Mouse (Mus musculus) gastrocnemius, postnatal 4 days (tissue): ENCODE measurements at regions not wholly inside any gene's neighbourhood (a gene's known extent, or its start where the extent isn't known, plus 50 kb on each side); places are given as distances from the start of the nearest gene placed in this dataset.

Source experiments
- DNase-seq, 2 experiments: peaks; one replicate each; pipeline ENCODE4 v3.0.0; 2021 to 2022; ENCODE audit warnings: low spot score in 2 of 2, mixed read lengths in 2 of 2

DNA sequence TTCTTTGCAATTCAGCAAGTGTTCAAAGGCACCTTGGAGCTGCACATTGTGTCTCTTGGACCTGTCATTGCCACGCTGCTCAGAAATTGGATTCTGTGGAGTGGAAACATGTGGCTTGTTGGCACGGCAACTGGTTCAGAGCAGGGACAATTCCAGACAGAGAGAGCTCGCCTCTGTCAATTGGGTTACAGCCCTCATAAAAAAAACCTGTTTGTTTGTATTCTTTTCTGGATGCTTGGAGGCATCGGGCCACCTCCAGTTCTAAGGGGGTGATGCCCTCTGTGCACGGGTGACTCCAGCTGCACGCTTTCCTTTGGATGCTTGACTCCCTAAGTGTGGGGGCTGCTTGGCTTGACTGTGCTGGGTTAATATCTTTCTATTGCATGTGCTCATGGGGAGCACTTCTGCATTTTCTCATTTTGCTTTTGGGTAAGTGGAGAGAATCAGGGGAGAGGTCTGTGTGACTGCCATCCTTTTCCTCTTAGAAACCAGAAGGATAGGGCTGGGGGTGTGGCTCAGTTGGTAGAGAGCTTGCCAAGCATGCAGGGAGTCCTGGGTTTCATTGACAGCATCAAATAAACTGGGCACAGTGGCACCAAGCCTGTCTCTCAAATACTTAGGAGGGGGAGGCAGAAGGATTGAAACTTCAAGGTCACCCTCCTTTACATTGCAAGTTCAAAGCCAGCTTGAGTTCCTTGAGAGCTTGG, 130.6 kb upstream of the Auts2 start:
- DNase-seq = no peak

DNA sequence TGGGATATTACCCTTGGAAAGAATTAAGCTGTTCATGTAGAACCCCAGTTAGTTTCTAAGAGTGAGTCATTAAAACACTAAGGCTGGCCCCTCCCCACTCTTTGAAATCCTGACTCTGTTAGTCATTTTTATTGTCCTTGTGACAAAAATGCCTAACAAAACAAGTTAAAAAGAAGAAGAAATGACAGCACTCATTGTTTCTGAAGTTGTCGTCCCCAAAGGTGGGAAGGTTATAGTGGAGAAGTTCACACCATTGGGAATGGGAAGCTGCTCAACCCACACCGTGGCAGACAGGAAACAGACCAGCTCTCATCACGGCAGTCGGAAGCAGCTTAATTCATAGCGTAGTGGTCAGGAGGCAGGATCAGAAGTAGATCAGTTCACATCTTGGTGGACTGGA, 128.4 kb upstream of the Auts2 start:
- DNase-seq = no peak

DNA sequence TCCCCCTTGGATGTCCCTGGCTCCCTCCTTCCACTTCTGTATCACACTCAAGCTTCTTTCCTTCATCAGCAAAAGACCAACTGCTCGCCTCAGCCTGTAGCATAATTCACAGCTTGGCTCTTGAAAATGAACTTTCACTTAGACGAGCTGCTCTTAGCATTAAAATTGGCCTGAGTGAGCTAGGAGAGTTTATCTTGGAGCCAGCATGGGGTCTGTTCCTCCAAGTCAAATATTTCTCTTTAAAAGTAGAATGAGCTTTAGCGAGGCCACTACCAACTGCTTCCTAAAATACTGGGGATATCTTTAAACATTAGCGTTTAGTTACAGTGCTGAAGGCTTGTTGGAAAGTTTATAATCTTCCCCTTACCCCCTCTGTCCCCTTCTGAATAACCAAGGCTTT, 124.2 kb upstream of the Auts2 start:
- no peak for DNase-seq

DNA sequence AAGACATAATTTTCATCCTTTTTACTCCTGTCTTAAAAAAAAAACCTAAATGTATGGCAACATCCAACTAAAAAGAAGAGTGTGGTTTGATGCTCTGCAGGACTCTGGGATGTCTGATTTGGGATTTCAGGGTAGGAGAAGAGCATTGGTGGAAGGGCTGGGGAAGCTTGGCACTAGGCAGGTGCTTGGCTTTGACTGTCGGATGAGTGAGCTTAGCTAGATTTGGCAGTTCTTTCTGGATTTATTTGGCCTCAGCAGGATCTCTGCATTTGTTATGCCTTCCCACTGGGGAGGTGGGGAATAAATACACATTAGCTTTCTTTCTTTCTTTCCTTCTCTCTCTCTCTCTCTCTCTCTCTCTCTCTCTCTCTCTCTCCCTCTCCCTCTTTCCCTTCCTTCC, 118.1 kb upstream of the Auts2 start:
- no peak for DNase-seq

DNA sequence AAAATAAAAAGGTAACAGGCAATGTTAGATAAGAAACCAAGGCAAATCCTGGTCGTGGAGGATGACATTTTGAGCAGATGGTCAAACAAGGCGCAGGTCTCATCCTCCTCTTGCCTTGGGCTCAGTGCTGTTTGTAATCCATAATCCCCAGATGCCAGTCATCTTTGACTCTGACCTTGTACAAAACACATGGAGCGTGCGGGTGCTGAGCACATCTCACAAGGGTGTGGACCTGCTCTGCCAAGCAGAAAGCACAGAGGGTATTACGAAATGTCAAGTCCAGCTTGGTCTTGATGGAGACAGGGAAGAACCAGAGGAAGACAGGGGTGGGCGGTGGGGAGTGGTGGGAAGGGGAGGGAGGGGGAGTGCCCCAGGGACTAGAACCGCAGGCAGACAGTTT, 116.9 kb upstream of the Auts2 start:
- no peak for DNase-seq

DNA sequence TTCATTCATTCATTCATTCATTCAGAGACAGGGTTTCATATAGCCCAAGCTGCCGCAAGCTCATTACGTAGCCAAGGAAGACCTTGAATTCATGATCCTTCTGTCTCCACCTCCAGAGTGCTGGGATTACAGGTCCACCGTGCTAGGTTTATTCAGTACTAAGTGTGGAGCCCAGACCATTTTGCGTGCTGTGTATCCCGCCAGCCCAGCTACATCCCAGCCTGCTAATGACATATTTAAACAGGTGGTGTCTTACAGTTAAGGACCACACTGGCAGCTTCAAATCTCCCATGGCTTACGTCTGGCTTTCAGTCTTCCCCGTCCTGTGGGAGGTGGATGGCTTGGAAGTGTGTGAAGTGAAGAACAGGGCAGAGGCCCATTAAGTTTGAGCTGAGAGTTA, 111.2 kb upstream of the Auts2 start:
- no peak for DNase-seq

DNA sequence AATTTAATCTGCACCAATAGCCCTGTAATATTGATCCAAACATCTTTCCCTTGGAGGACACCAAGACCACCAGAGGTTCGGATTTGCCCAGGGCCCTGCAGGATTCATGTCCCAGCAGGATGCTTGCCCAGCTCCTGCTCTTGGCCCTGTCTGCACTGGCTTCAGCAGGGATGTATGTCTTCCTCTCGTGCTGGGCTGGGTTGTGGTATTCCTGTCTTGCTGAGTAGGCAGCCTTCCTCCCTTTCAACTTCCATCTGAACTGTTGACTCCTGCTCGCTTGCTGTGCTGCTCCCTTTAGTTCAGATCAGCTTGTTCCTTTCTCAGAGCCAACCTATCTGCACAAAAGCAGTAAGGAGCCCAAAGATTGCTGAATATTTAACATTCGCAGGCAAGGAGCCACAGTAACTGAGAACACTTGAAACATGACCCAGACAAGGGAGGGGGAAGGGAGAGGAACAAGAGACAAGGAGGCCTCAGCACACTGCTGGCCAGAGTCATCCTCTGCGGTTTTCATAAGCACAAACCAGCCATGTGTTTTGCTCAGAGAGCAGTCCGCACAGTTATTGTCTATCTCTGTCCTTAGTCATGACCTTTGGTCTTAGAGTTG, 110.7 kb upstream of the Auts2 start:
- peak in 1 of 2 experiments; percentile 17 for DNase-seq

DNA sequence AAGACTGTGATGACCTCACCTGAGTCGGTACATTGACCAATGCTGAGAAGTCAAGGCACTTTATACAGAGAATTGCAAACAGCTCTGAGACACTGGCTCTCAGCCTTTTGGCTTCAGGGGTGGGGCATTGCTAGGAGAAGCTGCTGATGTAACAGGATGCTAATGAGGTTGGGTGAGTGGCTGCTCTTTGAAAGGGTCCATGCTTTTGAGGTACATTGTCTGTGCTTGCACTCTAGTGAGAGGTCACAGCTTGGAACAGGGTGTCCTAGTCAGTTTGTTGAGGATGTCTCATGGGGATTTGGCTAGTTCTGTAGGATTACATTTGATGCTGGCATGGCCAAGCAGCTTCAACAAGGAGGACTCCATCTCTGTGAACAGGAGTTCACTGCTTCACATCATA, 109.1 kb upstream of the Auts2 start:
- DNase-seq = no peak

DNA sequence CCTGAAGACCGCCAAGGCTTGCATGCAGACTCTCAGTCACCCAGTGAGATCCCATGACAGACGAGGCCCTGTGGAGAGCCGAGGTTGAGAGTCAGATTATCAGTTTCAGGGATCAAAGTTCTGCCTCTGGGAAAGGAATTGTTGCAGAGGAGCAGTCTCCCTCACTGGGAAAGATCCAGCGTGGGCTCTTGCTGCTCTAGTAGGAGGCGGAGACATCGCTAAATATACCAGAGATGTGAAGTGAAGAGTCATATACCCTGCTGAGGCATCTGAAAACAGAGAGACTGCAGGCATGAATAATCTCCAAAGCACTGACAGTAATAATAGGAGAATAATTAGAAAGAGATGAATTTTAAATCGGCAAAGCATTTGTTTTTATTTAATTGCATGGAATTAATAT, 106.6 kb upstream of the Auts2 start:
- DNase-seq = no peak

DNA sequence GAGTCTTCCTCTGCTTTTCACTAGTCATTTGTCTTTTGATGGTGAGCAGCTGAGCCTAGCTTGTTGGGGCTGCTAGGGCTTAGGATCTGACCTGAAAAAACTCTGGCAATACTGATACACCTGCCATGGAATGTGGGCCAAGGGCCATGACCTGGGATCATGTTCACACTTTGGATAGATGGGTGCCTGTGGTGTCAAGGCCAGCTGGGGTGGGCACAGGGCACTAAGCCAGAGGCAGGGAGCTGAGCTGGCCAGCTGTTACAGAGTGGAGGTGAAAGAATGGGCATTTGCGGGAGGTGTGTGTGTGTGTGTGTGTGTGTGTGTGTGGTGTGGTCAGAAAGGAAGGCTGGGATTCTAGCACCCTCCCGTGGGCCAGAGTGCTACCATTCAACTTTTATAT, 105.6 kb upstream of the Auts2 start:
- peak in 1 of 2 experiments; percentile 18 for DNase-seq

DNA sequence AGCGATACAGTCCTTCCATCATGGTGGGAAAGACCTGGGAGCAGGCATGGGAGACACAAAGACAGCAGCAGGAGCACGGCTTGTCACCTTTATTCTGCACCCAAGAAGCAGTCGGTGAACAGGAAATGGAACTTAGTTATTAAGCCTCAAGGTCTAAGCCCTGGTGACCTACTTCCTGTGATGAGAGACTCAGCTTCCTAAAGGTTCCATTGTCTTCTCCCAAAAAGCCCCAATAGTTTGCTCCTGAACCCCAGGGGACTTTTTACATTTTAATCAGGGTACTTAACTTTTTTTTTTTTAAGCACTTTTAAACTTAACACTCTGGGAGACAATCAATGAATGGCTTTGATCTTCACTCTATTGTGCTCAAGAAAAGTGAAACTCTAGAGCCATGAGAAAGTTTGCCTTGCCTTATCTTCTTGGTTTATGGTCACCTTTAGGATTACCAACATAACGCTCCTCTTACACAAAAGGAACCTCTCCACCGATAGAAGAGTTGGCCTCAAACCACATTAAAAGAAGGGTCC, 101.6 kb upstream of the Auts2 start:
- DNase-seq = no peak

DNA sequence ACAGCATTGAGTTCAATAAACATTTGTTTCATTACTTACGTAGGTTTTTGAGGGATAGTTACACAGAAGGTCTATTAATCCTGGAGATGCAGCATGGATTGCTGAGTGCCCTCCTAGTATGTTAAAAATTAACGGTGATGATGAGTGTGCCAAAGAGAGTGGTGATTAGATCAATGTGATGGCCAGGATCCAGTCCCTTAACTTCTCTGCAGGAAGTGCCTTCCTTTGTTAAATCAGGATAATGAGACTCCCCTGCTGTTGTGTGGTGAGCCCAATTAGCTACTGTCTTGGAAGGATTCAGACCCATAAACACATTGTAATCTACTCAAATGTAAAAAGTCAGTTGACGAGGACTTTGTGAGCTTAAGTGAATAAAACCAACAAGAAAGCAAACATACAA, 100.1 kb upstream of the Auts2 start:
- no peak for DNase-seq

DNA sequence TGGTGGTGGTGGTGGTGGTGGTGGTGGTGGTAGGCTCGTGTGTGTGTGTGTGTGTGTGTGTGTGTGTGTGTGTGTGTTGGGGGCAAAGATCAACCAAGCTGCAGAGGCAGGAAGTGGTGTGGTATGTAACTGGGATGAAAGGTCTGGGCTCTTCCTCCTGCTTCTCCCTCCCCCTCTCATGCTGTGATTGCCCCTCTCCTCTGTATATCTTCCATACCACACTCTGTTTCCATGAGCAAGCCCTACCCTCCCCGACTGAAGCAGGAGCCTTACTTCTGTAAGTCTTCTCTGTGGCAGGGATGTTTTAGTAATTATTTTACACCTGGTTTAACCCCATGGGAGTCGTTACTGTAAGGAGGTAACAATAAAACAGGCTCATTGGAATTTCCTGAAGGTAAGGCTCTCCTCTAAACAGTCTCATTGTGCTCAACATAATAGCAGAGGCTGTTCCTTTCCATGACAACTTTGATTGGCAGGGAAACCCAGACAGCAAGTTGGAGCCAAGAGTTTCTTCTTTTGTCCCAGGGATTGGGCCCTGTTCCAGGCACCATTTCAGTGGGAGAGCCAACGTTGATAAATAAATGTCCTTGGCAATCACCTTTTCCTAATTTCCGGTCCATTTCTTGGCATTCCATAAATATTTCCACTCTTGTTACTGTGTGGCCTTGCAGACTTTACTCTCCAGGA, 90.2 kb upstream of the Auts2 start:
- DNase-seq = no peak

DNA sequence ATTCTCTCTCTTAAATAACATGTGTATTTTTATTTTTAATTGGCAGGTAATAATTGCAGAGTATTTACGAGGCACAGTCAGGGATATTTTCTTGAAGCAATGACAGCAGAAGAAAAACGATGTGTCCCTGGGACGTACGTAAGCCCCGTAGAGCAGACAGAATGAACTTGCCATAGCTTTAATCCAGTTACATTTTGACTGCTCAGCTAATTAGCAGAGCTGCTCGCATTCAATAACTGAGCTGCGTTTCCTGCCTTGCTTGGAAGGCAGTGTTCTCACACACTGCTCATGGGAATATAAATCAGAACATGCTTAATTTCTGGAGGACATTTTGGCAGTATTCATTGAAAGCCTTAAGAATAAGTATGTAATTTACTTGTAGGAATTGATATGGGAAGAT, 78.6 kb upstream of the Auts2 start:
- DNase-seq = no peak

DNA sequence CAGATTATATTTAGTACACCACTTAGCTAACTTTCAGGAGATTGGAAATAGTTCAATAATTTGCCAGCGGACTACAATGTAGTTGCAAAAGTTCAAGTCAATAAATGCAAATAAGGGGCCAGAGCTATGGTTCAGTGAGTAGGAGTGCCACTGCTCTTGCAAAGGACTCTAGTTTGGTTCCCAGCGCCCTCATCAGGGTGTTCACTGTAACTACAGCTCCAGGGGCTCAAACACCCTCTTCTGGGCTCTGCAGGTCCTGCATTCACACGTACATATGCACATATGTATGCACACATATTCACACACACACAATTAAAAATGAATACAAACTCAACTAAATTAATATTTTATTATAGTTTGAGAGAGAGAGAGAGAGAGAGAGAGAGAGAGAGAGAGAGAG, 74.1 kb upstream of the Auts2 start:
- no peak for DNase-seq

DNA sequence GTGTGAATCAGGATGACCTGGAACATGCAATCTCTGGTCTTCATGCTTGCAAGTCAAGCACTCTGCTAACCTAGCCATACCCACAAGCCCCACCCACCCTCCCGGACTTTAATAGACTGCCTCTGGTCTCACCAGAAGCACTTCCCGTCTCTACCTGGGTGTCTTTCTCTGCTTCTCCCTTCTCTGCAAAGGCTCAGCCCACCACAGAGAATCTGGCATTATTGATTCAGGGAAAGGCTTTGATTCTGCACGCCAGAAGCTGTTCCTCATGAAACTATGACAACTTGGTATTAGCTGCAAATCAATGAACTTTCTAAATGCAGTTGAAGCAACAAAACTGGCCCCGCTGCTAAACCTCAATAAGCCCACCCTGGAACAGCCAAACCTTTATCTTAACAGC, 66.1 kb upstream of the Auts2 start:
- no peak for DNase-seq

DNA sequence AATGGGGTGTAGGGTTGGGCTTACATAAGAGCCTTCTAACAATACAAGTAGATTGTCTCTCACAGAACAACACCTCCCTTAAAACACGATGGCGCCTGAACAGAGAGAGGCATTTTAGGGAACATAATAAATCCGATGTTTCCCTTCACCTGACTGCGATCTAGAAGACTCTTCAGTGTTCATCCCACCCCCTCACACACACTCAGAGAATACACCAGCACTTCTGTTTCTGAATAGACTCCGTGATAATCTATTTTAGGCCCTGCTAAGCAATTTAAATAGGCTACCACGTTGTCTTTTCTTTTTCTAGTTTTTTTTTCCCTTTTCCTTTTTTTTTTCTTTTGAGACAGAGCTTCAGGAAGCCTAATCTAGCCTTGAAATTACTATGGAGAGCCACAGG, 63.1 kb upstream of the Auts2 start:
- DNase-seq = no peak

DNA sequence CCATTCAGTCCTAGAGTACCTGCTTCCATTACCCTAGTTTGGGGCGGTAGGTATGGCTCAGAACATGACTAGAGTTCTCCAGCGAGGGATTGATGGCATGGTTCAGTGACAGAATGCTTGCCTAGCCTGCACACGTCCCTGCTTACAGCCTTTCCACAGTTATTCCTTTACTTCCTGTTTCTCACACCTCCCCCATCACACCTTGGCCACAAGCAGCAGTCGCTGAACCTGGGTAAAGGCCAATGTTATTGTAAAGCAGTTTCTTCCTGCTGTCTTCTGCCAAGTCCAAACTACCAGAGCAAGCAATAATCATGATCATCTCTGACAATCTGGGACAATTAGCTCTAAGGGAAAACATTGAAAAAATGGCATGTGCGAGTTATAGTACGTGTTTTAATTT, 51.7 kb upstream of the Auts2 start:
- DNase-seq = no peak
